Comparison of ENCODE assay signal across 12 mouse cellular contexts in the genomic region with DNA sequence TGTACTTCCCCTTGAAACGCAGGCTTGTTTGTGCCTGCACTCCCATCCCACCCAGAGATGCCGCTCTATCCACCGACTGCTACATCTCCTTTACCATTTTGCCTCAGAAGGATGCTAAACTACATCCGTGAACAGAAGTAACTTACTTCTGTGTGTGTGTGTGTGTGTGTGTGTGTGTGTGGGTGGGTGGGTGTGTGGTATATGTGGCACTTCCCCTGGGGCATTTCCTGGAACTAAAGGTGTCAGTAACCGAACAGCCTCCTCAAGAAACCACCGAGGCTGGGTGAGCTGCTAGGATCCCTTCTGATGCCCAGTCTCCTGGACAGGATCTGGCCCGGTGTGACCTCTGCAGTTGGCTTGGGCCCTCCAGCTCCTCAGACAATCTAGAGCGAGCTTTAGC. TPM values are rescaled to one million over a fixed set of nuclear protein-coding genes. Genes with fewer than 3 reads are reported as not detected.
DNase-seq lines count a peak whose midpoint lies in the region; ATAC-seq and TF ChIP-seq lines count a peak whose summit lies in the region.
"Had no signal": no experiment of that assay in that cellular context is flagged by ENCODE, and none has a peak within 500 bp of the region (broad histone marks: within the 10 kb centered on the region; RNA-seq: fewer than 3 reads in every experiment).

No protein-coding gene starts in this region.

- TF ChIP-seq CTCF in small intestine, adult 2 months (IDR thresholded peaks at IDR 0.05; ENCODE audit: extremely low read depth, insufficient read length, insufficient replicate concordance, low read depth, low read length), result no peak

- H3K4me2 ChIP-seq in heart, embryonic 11.5 days, result no peak overlapping the region

- peaks cover 47% of the 10 kb centered on the region for H3K36me3 ChIP-seq in small intestine, adult 2 months (ENCODE audit: control insufficient read depth, insufficient read depth, low read length)
- no peaks in the 10 kb centered on the region for H3K36me3 ChIP-seq in heart, embryonic 11.5 days (ENCODE audit: control insufficient read depth, insufficient read depth, low read length)

- H3K4me1 ChIP-seq in small intestine, adult 2 months (ENCODE audit: control insufficient read depth, insufficient read depth, insufficient read length, low read length), result peaks cover 45% of the 10 kb centered on the region
- no peaks in the 10 kb centered on the region for H3K4me1 ChIP-seq in heart, embryonic 11.5 days (ENCODE audit: control insufficient read depth, insufficient read depth, low read length)

- WGBS in small intestine, adult 2 months, result 70% methylated on average over 8 of the region's 8 CpGs
- 72% methylated on average over 8 of the region's 8 CpGs for WGBS in heart, embryonic 11.5 days (ENCODE audit: insufficient replicate concordance)

- H3K4me3 ChIP-seq in small intestine, adult 2 months (ENCODE audit: low read depth, low read length), result peak overlapping the region; percentile 73
- H3K4me3 ChIP-seq in heart, embryonic 11.5 days (ENCODE audit: low read depth, low read length), result no peak overlapping the region
- H3K4me3 ChIP-seq: layer of hippocampus, adult 2 months; myocyte had no signal

- 0 out of 2 replicates have a peak overlapping the region, but pooled peaks have one; percentile 98 for H3K27ac ChIP-seq in small intestine, adult 2 months (ENCODE audit: insufficient read depth, low read depth, low read length)
- no peak overlapping the region for H3K27ac ChIP-seq in heart, embryonic 11.5 days (ENCODE audit: low read depth, low read length)
- H3K27ac ChIP-seq: layer of hippocampus, adult 2 months had no signal

- TF ChIP-seq POLR2A in small intestine, adult 2 months (IDR thresholded peaks at IDR 0.05; ENCODE audit: low read depth, low read length), result no peak

- H3K27me3 ChIP-seq in small intestine, adult 2 months (ENCODE audit: control insufficient read depth, insufficient read depth, low read length), result no peaks in the 10 kb centered on the region
- H3K27me3 ChIP-seq in heart, embryonic 11.5 days (ENCODE audit: control insufficient read depth, insufficient read depth, low read length), result peaks cover 47% of the 10 kb centered on the region

- H3K9me3 ChIP-seq in heart, embryonic 11.5 days (replicated peaks; ENCODE audit: control insufficient read depth, low read length), result no peaks in the 10 kb centered on the region

- DNase-seq in lung, postnatal 36 days, result peak; percentile 47
- no peak for DNase-seq in lung, adult 18-20 months
- peak; percentile 60 for DNase-seq in thymus, postnatal 4 days
- DNase-seq in left cerebral cortex, adult 9 months (ENCODE audit: low spot score in 2 of 2), result no peak
- DNase-seq in kidney, postnatal 4 days, result no peak
- DNase-seq: cerebellum, postnatal 25 days; lung, postnatal 14 days had no signal

- no peak overlapping the region for H3K9ac ChIP-seq in heart, embryonic 11.5 days (ENCODE audit: low read depth, low read length)

- peak; percentile 33 to 40; a peak in 2 of 4 replicates for ATAC-seq in hematopoietic stem cell, adult 5-6 weeks (replicated peaks in 1 of 2; ENCODE audit: insufficient read depth in 1 of 2, low FRiP score in 2 of 2, low TSS enrichment in 1 of 2, low read depth in 1 of 2, poor library complexity in 2 of 2, severe bottlenecking in 2 of 2)
- no peak for ATAC-seq in heart, embryonic 11.5 days (replicated peaks; ENCODE audit: insufficient number of reproducible peaks, low FRiP score, low TSS enrichment)

RNA-seq across cellular contexts. Expression of gene Sema4a, which starts 7.0 kb away (rescaled TPM):
- total RNA-seq in hematopoietic stem cell, adult 5-6 weeks (2017), result 4.3 and 18.6 TPM in 2 replicates
- polyA plus RNA-seq in small intestine, adult 2 months (2012; rRNA removed), result 137 and 321 TPM in 2 replicates
- polyA plus RNA-seq in heart, embryonic 11.5 days (2014; fragmentation: Nextera tagmentation; extraction: Ambion mirVana), result 0.80 and 0.92 TPM in 2 replicates

RNA-seq across cellular contexts. Expression of gene Slc25a44, which starts 29.0 kb away (rescaled TPM):
- total RNA-seq in hematopoietic stem cell, adult 5-6 weeks (2017), result 11.5 and 15.6 TPM in 2 replicates
- 19.7 and 44.8 TPM in 2 replicates for polyA plus RNA-seq in small intestine, adult 2 months (2012; rRNA removed)
- 14.8 and 15.6 TPM in 2 replicates for polyA plus RNA-seq in heart, embryonic 11.5 days (2014; fragmentation: Nextera tagmentation; extraction: Ambion mirVana)

RNA-seq across cellular contexts. Expression of gene Pmf1, which starts 43.9 kb away (rescaled TPM):
- total RNA-seq in hematopoietic stem cell, adult 5-6 weeks (2017), result 60.8 and 97.2 TPM in 2 replicates
- polyA plus RNA-seq in small intestine, adult 2 months (2012; rRNA removed), result 52.3 and 108 TPM in 2 replicates
- polyA plus RNA-seq in heart, embryonic 11.5 days (2014; fragmentation: Nextera tagmentation; extraction: Ambion mirVana), result 115 and 118 TPM in 2 replicates

RNA-seq across cellular contexts. Expression of gene Lmna, which starts 55.8 kb away (rescaled TPM):
- 7.1 and 21.5 TPM in 2 replicates for total RNA-seq in hematopoietic stem cell, adult 5-6 weeks (2017)
- 209 and 353 TPM in 2 replicates for polyA plus RNA-seq in small intestine, adult 2 months (2012; rRNA removed)
- 78.2 and 82.0 TPM in 2 replicates for polyA plus RNA-seq in heart, embryonic 11.5 days (2014; fragmentation: Nextera tagmentation; extraction: Ambion mirVana)

Comparison
In these comparisons a context has a peak if more than half of its experiments do, and no peak if none do; other contexts are left out.
1. DNase-seq: peak in lung, postnatal 36 days (single experiment) and thymus, postnatal 4 days (single experiment); none in lung, adult 18-20 months (0 of 2), left cerebral cortex, adult 9 months (0 of 2) and kidney, postnatal 4 days (0 of 2).
2. RNA of gene Sema4a, which starts 7.0 kb away (polyA plus RNA-seq): 137 to 321 TPM in small intestine, adult 2 months; 0.80 to 0.92 TPM in heart, embryonic 11.5 days; every median in the first group is over 10 times any median in the second.